In the genomic region with DNA sequence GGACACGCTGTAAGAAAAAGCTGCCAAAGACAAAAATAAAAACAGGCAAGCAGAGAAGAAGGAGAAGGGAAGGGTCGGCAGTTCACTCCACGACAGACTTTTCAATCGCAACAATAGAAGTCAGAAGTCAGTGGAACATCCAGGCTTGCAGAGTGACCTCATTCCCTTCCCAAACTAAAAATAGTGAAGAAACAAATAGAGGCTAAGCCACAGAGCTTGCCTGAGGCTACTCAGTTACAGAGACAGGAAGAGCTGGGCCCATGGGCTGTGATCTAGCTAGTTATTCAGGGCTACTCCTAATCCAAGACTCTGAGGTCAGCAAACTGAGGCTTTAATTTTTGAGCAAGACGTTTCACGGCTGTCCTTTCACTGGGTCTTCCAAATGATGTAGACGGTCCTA, we compare ENCODE assay signal across 12 mouse cellular contexts.
DNase-seq lines count a peak whose midpoint lies in the region; ATAC-seq lines count a peak whose summit lies in the region.
"Had no signal": no experiment of that assay in that cellular context is flagged by ENCODE, and none has a peak within 500 bp of the region (broad histone marks: within the 10 kb centered on the region; RNA-seq: fewer than 3 reads in every experiment).

No protein-coding gene starts in this region.

- WGBS in embryonic facial prominence, embryonic 10.5 days: 65% methylated on average over 7 of the region's 7 CpGs

- intact Hi-C loops in heart, postnatal 36 days (cut with DNase I): loop anchor here (2.0 to 5.0 kb wide), 2 partner anchors 47 to 78 kb away; no protein-coding TSS in a partner anchor
- intact Hi-C loops in heart, postnatal 14 days (cut with DNase I): no loop called here

- no peaks in the 10 kb centered on the region for H3K36me3 ChIP-seq in embryonic facial prominence, embryonic 10.5 days (replicated peaks)
- H3K36me3 ChIP-seq: embryonic facial prominence, embryonic 12.5 days; neural tube, embryonic 13.5 days had no signal

- no peaks in the 10 kb centered on the region for H3K27me3 ChIP-seq in embryonic facial prominence, embryonic 10.5 days (replicated peaks; ENCODE audit: low read depth, poor library complexity, severe bottlenecking)
- H3K27me3 ChIP-seq: CH12.LX; embryonic facial prominence, embryonic 12.5 days; neural tube, embryonic 13.5 days had no signal

- H3K4me3 ChIP-seq in embryonic facial prominence, embryonic 10.5 days: no peak overlapping the region
- H3K4me3 ChIP-seq: embryonic facial prominence, embryonic 12.5 days; neural tube, embryonic 13.5 days had no signal

- peak overlapping the region; percentile 52; the same call in 1 of the 2 replicates for H3K27ac ChIP-seq in embryonic facial prominence, embryonic 10.5 days (replicated peaks)
- H3K27ac ChIP-seq: neural tube, embryonic 13.5 days had no signal

- no peak for ATAC-seq in CD4-positive, CD25-positive, alpha-beta regulatory T cell, adult 4 months

- H3K4me1 ChIP-seq in embryonic facial prominence, embryonic 10.5 days: peaks cover 31% of the 10 kb centered on the region

- DNase-seq in heart, adult 18-20 months: peak; percentile 72 to 83
- no peak for DNase-seq in heart, postnatal 36 days
- peak; percentile 75 for DNase-seq in 3T3-L1 (ENCODE audit: low read depth, low spot score)
- DNase-seq in embryonic facial prominence, embryonic 10.5 days (ENCODE audit: low spot score): no peak
- DNase-seq in heart, postnatal 14 days: peak; percentile 29 to 38
- no peak for DNase-seq in cerebellum, postnatal 36 days
- no peak for DNase-seq in cerebellum, adult 11-12 months
- DNase-seq: liver had no signal

- H3K9me3 ChIP-seq in embryonic facial prominence, embryonic 10.5 days: no peaks in the 10 kb centered on the region
- H3K9me3 ChIP-seq: embryonic facial prominence, embryonic 12.5 days; neural tube, embryonic 13.5 days had no signal

Comparison
In these comparisons a context has a peak if more than half of its experiments do, and no peak if none do; other contexts are left out.
1. DNase-seq: peak in heart, adult 18-20 months (2 of 2), 3T3-L1 (single experiment) and heart, postnatal 14 days (2 of 2); none in heart, postnatal 36 days (0 of 2), embryonic facial prominence, embryonic 10.5 days (single experiment), cerebellum, postnatal 36 days (0 of 2) and cerebellum, adult 11-12 months (single experiment).